Mouse (Mus musculus): Measurements from ENCODE around the gene Pitpnm3. TPM values are rescaled to one million over a fixed set of nuclear protein-coding genes. Genes with fewer than 3 reads are reported as not detected.
A peak's percentile ranks its signal among the peaks of the same experiment; 100 is the strongest.

The Pitpnm3 gene
- polyA plus RNA-seq, 1 experiment from 2014 or later = 1.5 TPM

DNA sequence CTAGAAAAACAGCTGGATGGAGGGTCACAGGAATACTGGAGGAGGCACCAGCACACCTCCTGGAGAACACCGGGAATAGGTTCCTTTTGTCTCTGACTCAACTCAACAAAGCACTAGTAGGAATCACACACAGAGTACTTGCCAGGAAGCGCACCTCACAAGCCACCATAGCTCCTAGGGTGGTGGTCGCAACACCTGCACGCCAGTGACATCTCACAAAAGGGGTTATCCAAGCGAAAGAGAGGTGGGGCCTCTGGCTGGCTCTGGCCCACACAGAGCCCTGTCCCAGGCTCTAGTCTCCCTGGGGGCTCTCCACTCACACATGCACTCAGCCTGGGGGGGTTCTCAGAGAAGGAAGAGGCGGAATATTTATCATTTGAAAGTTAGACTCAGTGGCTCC is 86.8 kb downstream of the Pitpnm3 start:
- Histone ChIP-seq H3K27ac (replicated peaks) (no peak overlapping the region), H3K9ac (replicated peaks) (no peak overlapping the region), H3K27me3 (peaks cover 52% of the 10 kb centered on the region), H3K4me1 (peaks cover 24% of the 10 kb centered on the region), H3K4me2 (replicated peaks) (no peak overlapping the region), H3K36me3 (peaks cover 39% of the 10 kb centered on the region), H3K9me3 (no peaks in the 10 kb centered on the region), H3K4me3 (no peak overlapping the region)
- no peak for ATAC-seq (ENCODE audit: low FRiP score, low read depth)
- 58% methylated on average over 6 of the region's 6 CpGs for WGBS

DNA sequence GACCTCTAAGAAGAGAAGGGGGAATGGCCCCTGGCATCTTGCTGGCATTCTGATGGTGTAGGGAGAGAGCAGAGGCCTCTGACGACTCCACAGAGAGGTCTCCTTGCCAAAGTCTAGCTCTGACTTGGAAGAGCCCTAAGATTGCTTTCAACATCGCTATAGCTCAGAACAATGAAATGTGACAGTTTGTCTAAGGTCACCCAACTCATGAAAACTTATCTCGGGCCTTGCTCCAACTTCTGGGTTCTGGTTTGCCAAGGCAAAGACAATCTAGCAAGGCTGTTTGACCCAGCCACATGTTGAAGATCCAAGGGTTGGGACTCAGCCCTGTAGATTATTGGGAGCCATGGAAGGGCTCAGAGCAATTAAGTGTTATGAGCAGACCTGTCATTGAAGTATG is 91.3 kb downstream of the Pitpnm3 start:
- H3K36me3 ChIP-seq = peaks cover 39% of the 10 kb centered on the region
- H3K4me3 ChIP-seq = peak overlapping the region; percentile 69; the same call in 1 of the 2 replicates

DNA sequence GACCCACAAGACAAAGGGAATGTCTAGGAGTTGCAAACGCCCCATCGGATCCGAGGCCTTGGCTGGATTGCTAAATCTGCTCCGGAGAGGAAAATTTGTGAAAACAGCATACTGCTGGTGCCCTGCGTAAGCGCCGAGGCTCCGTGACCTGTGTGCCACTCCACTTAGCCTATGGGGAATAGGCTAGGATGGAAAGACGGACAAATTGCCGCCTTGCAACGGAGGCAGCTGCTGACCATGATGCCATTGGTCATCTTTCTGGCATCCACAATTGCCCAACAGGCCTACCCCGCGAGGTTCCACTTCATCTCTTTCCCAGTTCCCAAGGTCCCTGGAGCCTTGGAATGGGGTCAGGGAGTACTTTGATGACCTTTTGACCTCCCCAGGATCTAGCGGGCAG is 92.9 kb downstream of the Pitpnm3 start:
- H3K27me3 ChIP-seq = no peaks in the 10 kb centered on the region
- H3K4me1 ChIP-seq = peaks cover 54% of the 10 kb centered on the region
- ATAC-seq (ENCODE audit: low FRiP score, low read depth) = no peak
- H3K36me3 ChIP-seq = peaks cover 33% of the 10 kb centered on the region
- peak overlapping the region; percentile 62 for H3K9ac ChIP-seq (replicated peaks)
- H3K4me3 ChIP-seq = peak overlapping the region; percentile 69
- no peaks in the 10 kb centered on the region for H3K9me3 ChIP-seq
- no peak overlapping the region for H3K27ac ChIP-seq (replicated peaks)
- 2% methylated on average over 14 of the region's 14 CpGs for WGBS
- peak overlapping the region; percentile 79 for H3K4me2 ChIP-seq (replicated peaks)

More for the DNA sequence above, 91.3 kb downstream of the Pitpnm3 start:
- Histone ChIP-seq H3K9me3 (no peaks in the 10 kb centered on the region), H3K27ac (replicated peaks) (no peak overlapping the region), H3K9ac (replicated peaks) (no peak overlapping the region; the same call in 1 of the 2 replicates), H3K27me3 (peaks cover 9% of the 10 kb centered on the region), H3K4me2 (replicated peaks) (peak overlapping the region; percentile 79), H3K4me1 (peaks cover 46% of the 10 kb centered on the region)
- ATAC-seq (ENCODE audit: low FRiP score, low read depth) = no peak
- 88% methylated on average over 3 of the region's 3 CpGs for WGBS

DNA sequence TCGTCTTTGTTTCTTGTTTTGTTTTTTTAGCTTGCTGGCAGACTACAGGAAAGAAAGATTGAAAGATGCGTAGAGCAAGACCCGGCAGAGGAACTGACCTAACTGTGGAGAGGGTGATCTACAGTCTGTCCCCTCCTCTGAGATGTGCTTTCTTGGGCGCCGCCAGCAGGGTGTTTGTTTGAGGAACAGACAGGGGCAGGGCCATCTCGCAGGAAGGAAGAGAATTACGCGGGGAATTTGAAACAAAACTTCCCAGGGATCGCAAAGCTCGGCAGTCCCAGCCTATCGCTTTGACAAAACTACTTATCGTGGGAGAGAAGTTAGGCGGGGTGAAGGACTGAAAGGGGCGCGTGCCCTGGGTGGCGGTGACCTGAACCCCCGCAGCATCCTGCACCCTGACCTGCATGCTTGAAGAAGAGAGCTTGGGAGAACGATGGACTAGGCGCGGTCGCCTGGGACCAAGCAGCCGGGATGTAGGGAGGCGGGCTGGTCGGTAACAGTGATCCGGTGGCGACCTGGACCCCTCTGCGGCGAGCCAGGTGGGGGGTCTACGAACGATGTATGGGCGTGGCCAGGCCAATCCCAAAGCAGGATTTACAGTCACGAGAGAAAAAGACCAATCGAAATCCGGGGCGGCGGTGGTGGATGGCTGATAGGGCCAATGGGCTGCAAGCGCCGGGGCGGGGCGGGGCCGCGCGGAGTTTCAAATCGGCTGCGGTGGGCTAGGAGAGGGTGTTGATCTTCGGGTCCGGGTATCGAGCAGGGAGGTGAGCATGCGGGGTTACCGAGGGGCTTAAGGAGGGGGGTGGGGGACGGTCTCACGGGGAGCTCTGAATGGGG is 93.6 kb downstream of the Pitpnm3 start, which contains the start of gene Pimreg:
TSS of gene Pimreg (plus strand) at position 265 of the 840 bp plus-strand sequence.
- under 1% methylated on average over 52 of the region's 52 CpGs for WGBS
- Histone ChIP-seq H3K36me3 (peaks cover 31% of the 10 kb centered on the region), H3K27ac (replicated peaks) (peak within 1 kb of the TSS; percentile 82), H3K4me2 (replicated peaks) (peak within 1 kb of the TSS; percentile 79), H3K4me3 (peak within 1 kb of the TSS; percentile 69), H3K27me3 (no peaks in the 10 kb centered on the region), H3K9ac (replicated peaks) (peak within 1 kb of the TSS; percentile 72), H3K9me3 (no peaks in the 10 kb centered on the region), H3K4me1 (peaks cover 54% of the 10 kb centered on the region)
- ATAC-seq (ENCODE audit: low FRiP score, low read depth) = peak; percentile 93

DNA sequence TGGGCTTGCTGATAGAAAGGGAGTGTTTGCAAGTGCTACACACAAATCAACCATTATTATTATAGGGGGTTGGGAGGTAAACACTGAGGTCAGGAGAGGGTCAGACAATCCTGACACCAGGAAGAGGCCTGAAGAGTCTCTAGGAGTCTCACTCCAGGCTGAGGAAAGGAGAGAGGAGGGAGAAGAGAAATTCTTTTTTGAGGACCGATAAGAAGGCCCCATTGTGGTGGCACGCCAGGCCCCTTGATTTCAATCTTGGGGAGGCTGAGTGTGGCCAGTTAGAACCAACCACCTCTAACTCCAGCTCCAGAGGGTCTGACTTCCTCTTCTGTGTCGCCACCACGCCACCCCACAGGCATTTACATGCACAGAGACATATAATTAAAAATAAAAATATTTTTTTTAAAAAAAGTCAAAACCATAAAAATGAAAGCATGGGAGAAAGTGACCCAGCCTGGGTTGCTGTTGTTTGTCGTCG is 94.2 kb downstream of the Pitpnm3 start:
- Histone ChIP-seq H3K36me3 (peaks cover 24% of the 10 kb centered on the region), H3K4me1 (peaks cover 54% of the 10 kb centered on the region), H3K4me3 (peak overlapping the region; percentile 69), H3K9ac (replicated peaks) (peak overlapping the region; percentile 72), H3K27ac (replicated peaks) (peak overlapping the region; percentile 82), H3K9me3 (no peaks in the 10 kb centered on the region), H3K4me2 (replicated peaks) (peak overlapping the region; percentile 79), H3K27me3 (no peaks in the 10 kb centered on the region)
- WGBS = 11% methylated on average over 6 of the region's 6 CpGs
- ATAC-seq (ENCODE audit: low FRiP score, low read depth) = no peak

DNA sequence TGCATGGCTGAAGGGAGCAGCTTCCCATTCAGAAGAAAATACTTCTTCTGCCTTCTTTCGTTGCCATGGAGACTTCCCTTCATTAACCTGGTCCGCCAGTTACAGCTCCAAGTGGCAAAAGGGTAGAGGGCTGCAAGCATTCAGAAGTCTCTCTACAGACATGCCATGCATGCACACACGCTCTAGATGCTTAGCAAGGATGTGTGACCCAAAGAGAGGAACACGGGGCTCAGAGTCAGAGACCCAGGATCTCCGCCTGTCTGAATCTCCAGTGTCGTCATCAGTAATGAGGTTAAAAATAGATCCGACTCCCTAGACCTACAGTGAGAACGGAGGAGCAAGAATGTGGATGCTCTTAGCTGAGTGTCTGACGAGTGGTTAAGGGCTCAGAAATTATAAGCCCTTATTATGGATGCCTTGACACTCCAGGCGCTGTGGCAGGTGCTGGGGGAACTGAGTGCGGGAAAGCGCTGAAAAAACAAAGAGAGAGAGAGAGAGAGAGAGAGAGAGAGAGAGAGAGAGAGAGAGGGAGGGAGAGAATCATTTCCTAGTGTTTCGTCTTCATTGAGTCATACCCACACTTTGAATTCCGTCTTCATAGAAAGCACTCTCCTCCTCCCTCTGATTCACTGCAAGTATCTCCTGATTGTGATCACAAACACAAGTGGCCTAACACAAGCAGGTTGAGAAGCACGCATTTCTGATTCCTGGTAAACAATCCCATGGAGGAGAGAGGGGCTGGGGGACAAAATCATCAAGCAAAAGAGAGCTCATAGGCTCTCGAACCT is 95.8 kb downstream of the Pitpnm3 start:
- no peak overlapping the region for H3K4me3 ChIP-seq
- H3K4me2 ChIP-seq (replicated peaks) = peak overlapping the region; percentile 34
- H3K27me3 ChIP-seq = no peaks in the 10 kb centered on the region
- WGBS = 25% methylated on average over 16 of the region's 16 CpGs
- peak overlapping the region; percentile 11 for H3K9ac ChIP-seq (replicated peaks)
- no peaks in the 10 kb centered on the region for H3K9me3 ChIP-seq
- 0 out of 2 replicates have a peak, but pooled peaks cover 9% of the 10 kb centered on the region for H3K36me3 ChIP-seq
- H3K27ac ChIP-seq (replicated peaks) = peak overlapping the region; percentile 40; the same call in 1 of the 2 replicates
- peaks cover 53% of the 10 kb centered on the region for H3K4me1 ChIP-seq
- no peak for ATAC-seq (ENCODE audit: low FRiP score, low read depth)

DNA sequence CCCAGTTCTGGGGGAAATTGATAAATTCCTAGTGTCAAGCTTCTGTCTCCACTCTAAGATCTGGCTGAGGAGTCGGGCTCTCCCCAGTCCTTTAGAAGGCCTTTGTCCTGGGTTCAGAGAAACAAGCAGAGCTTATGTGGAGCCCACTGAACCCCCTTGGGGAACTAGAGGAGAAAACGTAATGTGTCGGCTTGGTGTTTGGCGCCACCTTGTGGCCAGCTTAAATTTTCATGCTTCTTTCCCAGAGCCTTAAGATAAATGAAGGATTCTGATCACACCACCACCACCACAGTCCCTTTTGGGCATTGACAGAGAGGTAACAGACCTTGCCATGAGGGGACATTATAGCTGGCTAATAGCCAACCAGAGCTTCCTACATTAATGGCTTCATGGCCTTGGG is 97.6 kb downstream of the Pitpnm3 start:
- H3K27ac ChIP-seq (replicated peaks) = no peak overlapping the region
- H3K27me3 ChIP-seq = no peaks in the 10 kb centered on the region
- H3K4me1 ChIP-seq = peaks cover 35% of the 10 kb centered on the region
- WGBS = 3% methylated on average over 4 of the region's 4 CpGs
- no peak for ATAC-seq (ENCODE audit: low FRiP score, low read depth)
- no peak overlapping the region for H3K9ac ChIP-seq (replicated peaks)
- no peaks in the 10 kb centered on the region for H3K36me3 ChIP-seq
- no peak overlapping the region for H3K4me3 ChIP-seq
- no peaks in the 10 kb centered on the region for H3K9me3 ChIP-seq
- H3K4me2 ChIP-seq (replicated peaks) = no peak overlapping the region

DNA sequence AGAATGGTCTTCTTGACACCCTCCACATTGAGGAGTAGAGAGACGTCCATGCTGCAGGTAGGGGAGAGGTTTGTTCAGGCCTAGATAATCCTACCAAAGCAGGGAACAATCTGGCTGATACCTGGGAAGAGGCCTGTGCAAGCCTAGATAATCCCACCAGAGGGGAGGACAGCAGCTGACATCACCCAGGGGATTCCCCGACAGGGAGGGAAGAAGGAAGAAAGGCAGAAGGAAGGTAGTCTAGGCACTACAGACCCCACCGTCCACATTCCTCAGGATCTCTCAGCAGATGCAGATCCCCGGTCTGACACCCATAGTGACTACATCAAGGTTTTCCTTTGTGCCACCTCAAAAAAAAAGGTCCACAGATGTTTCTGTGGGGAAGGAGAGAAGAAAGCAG is 98.2 kb downstream of the Pitpnm3 start, which contains the start of gene Aipl1:
TSS of gene Aipl1 (minus strand) at position 101 of the 400 bp plus-strand sequence.
- Histone ChIP-seq H3K27me3 (no peaks in the 10 kb centered on the region), H3K36me3 (no peaks in the 10 kb centered on the region), H3K4me1 (peaks cover 30% of the 10 kb centered on the region), H3K4me3 (no peak within 1 kb of the TSS), H3K4me2 (replicated peaks) (no peak within 1 kb of the TSS), H3K9me3 (no peaks in the 10 kb centered on the region), H3K9ac (replicated peaks) (no peak within 1 kb of the TSS), H3K27ac (replicated peaks) (no peak within 1 kb of the TSS)
- no peak for ATAC-seq (ENCODE audit: low FRiP score, low read depth)
- WGBS = 50% methylated on average over 4 of the region's 4 CpGs

DNA sequence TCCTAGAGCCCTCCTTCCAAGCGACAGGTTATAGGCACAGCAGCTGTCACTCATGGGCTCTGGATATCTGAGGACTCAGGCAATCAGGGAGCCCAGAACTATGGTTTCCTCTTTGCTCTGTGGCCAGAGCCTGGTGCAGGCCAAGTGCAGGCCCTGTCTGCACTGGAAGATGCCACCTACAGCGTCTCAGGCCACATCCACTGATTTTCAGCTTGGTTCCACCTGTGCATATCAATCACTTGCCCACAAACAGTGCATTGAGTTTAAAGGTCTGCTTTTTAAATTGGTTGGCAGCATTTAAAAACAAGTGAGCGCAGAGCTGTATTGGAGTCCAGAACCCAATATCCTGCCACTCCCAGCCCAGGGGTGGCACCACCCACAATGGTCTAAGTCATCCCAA is 103.0 kb downstream of the Pitpnm3 start:
- no peak overlapping the region for H3K4me3 ChIP-seq
- WGBS = 92% methylated on average over 3 of the region's 3 CpGs
- ATAC-seq (ENCODE audit: low FRiP score, low read depth) = no peak
- no peak overlapping the region for H3K9ac ChIP-seq (replicated peaks)
- H3K36me3 ChIP-seq = no peaks in the 10 kb centered on the region
- no peaks in the 10 kb centered on the region for H3K4me1 ChIP-seq
- no peak overlapping the region for H3K27ac ChIP-seq (replicated peaks)
- H3K9me3 ChIP-seq = no peaks in the 10 kb centered on the region
- peaks cover 22% of the 10 kb centered on the region for H3K27me3 ChIP-seq
- H3K4me2 ChIP-seq (replicated peaks) = no peak overlapping the region

DNA sequence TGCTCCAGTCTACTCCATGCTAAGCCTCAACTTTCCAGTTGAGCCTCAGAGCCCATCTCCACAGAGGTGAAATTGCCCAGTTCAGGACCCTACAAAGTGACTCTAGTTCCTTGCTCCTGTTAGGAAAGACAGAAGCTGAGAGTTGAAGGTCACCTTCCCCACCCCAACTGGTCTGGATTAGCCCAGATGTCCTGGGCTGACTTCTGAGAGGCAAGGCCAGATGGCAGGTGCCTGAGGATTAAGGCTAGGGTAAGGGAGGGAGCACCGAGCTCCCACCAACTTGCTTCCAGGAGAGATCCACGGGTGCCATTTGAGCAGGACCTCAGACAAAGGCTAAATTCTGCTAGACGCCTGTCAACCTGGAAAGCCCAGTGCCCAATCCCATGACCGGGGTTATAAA is 103.5 kb downstream of the Pitpnm3 start:
- 85% methylated on average over 4 of the region's 4 CpGs for WGBS
- no peak overlapping the region for H3K4me2 ChIP-seq (replicated peaks)
- no peaks in the 10 kb centered on the region for H3K36me3 ChIP-seq
- ATAC-seq (ENCODE audit: low FRiP score, low read depth) = no peak
- no peak overlapping the region for H3K4me3 ChIP-seq
- peaks cover 25% of the 10 kb centered on the region for H3K27me3 ChIP-seq
- H3K9ac ChIP-seq (replicated peaks) = no peak overlapping the region
- H3K4me1 ChIP-seq = no peaks in the 10 kb centered on the region
- no peaks in the 10 kb centered on the region for H3K9me3 ChIP-seq
- no peak overlapping the region for H3K27ac ChIP-seq (replicated peaks)

DNA sequence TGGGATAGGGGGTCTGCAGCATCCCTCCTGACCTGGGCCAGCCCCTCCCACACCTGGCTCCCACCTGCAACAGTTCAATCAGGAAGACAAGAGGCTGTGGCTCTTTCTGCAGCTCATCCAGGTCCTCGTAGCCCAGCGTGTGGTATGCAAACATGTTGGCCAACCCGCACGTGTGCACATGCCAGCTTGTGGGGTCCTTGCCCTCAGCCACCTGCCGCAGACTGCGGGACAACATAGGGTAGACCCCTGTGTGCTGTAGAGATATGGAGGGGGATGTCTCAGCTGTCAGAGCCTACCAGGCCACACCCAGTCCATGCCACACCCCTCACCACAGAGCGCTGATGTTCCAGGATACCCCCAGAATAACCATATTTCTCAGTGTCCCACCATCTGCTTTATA is 104.2 kb downstream of the Pitpnm3 start:
- H3K27ac ChIP-seq (replicated peaks) = no peak overlapping the region
- 91% methylated on average over 7 of the region's 7 CpGs for WGBS
- H3K9me3 ChIP-seq = no peaks in the 10 kb centered on the region
- ATAC-seq (ENCODE audit: low FRiP score, low read depth) = no peak
- no peak overlapping the region for H3K4me2 ChIP-seq (replicated peaks)
- no peaks in the 10 kb centered on the region for H3K36me3 ChIP-seq
- no peak overlapping the region for H3K4me3 ChIP-seq
- peaks cover 25% of the 10 kb centered on the region for H3K27me3 ChIP-seq
- no peak overlapping the region for H3K9ac ChIP-seq (replicated peaks)
- H3K4me1 ChIP-seq = no peaks in the 10 kb centered on the region

DNA sequence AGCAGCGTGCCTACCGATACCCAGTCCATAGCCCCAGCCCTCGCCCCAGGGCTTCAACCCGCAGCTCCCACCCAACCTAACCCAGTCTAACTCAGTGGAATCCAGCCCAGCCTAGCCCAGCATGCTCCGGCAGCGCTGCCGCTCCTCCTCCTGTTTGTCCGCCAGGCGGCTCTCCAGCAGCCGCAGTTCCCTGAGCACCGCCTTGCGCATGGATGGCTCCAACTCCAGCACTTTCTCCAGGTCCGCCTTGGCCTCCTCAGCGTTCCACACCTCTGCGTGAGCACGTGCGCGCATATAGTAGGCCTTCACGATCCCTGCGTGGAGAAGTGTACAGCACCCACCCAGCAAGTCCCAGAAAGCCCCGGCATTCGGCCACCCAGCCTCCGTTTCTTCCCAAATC is 106.4 kb downstream of the Pitpnm3 start:
- Histone ChIP-seq H3K9me3 (no peaks in the 10 kb centered on the region), H3K9ac (replicated peaks) (no peak overlapping the region), H3K4me2 (replicated peaks) (no peak overlapping the region), H3K27ac (replicated peaks) (no peak overlapping the region), H3K36me3 (no peaks in the 10 kb centered on the region), H3K4me1 (0 out of 2 replicates have a peak, but pooled peaks cover 2% of the 10 kb centered on the region), H3K4me3 (no peak overlapping the region), H3K27me3 (peaks cover 31% of the 10 kb centered on the region)
- ATAC-seq (ENCODE audit: low FRiP score, low read depth) = peak; percentile 55
- WGBS = 28% methylated on average over 22 of the region's 23 CpGs
